Mouse (Mus musculus) erythroblast, embryonic 14.5 days (primary cell): ENCODE results near the gene Arrdc2.

ENCODE experiments used
- GATA1 ChIP-seq: IDR thresholded peaks from 2 replicates; pipeline ENCODE4 v1.6.1; 2012; ENCODE audit warnings: low read length, inconsistent platforms, mixed read lengths
- TAL1 ChIP-seq: IDR thresholded peaks from 3 replicates; pipeline ENCODE4 v1.6.1; 2012; ENCODE audit warnings: low read length, inconsistent platforms, mixed read lengths

GRCm38 (mm10) chr8:70850132-70850845 lies 10.8 kb upstream of the Arrdc2 start:
- TF ChIP-seq GATA1, result no peak
- no peak for TF ChIP-seq TAL1
